Mouse (Mus musculus) midbrain, postnatal 0 days (tissue): Measurements from ENCODE around the gene Crocc2. TPM values are rescaled to one million over a fixed set of nuclear protein-coding genes. Genes with fewer than 3 reads are reported as not detected.

Experiments used
- ATAC-seq: fragments of 200-750 bp; cut with Nextera tagmentation; 2 replicates; pipeline ENCODE4 v1.8.0; 2017; ENCODE audit warnings: moderate number of reproducible peaks, mild to moderate bottlenecking, moderate TSS enrichment, moderate library complexity; ENCODE audit not compliant: low FRiP score
- DNase-seq: peaks from one replicate; pipeline ENCODE4 v3.0.0-alpha.2; 2015; ENCODE audit warnings: low spot score
- H3K27ac ChIP-seq: fragments of 300-500 bp; sonication (generic); 2 replicates; pipeline ENCODE4 v1.5.1; 2014; ENCODE audit warnings: low read depth, mild to moderate bottlenecking, low read length, mixed read lengths
- H3K27me3 ChIP-seq: fragments of 300-500 bp; sonication (generic); 2 replicates; pipeline ENCODE4 v1.6.1; 2014; ENCODE audit warnings: low read length, control low read depth, mixed read lengths; ENCODE audit not compliant: insufficient read depth
- H3K36me3 ChIP-seq: fragments of 300-500 bp; sonication (generic); 2 replicates; pipeline ENCODE4 v1.6.1; 2014; ENCODE audit warnings: low read length, control low read depth, mixed read lengths; ENCODE audit not compliant: insufficient read depth
- H3K4me1 ChIP-seq: fragments of 300-500 bp; sonication (generic); 2 replicates; pipeline ENCODE4 v1.6.1; 2014; ENCODE audit warnings: mild to moderate bottlenecking, control low read depth, antibody characterized with exemption, low read length, mixed read lengths; ENCODE audit not compliant: insufficient read depth
- H3K4me2 ChIP-seq: fragments of 300-500 bp; sonication (generic); 2 replicates; pipeline ENCODE4 v1.6.1; 2014; ENCODE audit warnings: low read depth, mild to moderate bottlenecking, low read length, mixed read lengths; ENCODE audit not compliant: poor library complexity, severe bottlenecking
- H3K4me3 ChIP-seq: fragments of 300-500 bp; sonication (generic); 2 replicates; pipeline ENCODE4 v1.5.1; 2014; ENCODE audit warnings: low read depth, mild to moderate bottlenecking, low read length, moderate library complexity
- H3K9ac ChIP-seq: fragments of 300-500 bp; sonication (generic); replicated peaks from 2 replicates; pipeline ENCODE4 v1.6.1; 2014; ENCODE audit warnings: mild to moderate bottlenecking, low read length, moderate library complexity, mixed read lengths; ENCODE audit not compliant: poor library complexity, severe bottlenecking
- H3K9me3 ChIP-seq: fragments of 300-500 bp; sonication (generic); 2 replicates; pipeline ENCODE4 v1.6.1; 2016; ENCODE audit warnings: low read length, control low read depth
- CTCF ChIP-seq: IDR thresholded peaks from 2 replicates; pipeline ENCODE4 v1.5.1; 2016; ENCODE audit warnings: antibody characterized with exemption, mild to moderate bottlenecking
- WGBS: fragments of 180-500 bp; shearing (Covaris S2); extraction: QIAGEN DNeasy Blood & Tissue Kit; methylation state at CpG from one replicate; pipeline ENCODE4 v1.1.7; 2014; 5-methylcytosine and 5-hydroxymethylcytosine counted together
- polyA plus RNA-seq: library from polyadenylated mRNA; unstranded; fragments of >200 nt; fragmentation: Nextera tagmentation; extraction: Ambion mirVana; gene quantifications from 2 replicates; pipeline ENCODE4 v1.2.1, GENCODE M21; 2015
- total RNA-seq: library from RNA; depleted of rRNA; stranded (reverse); fragments of >200 nt; gene quantifications from 2 replicates; pipeline ENCODE4 v1.2.3, GENCODE M21; 2014

Gene Crocc2
- total and polyA plus RNA-seq, 2 experiments from 2014 or later = 0.84 to 1.4 TPM

DNA sequence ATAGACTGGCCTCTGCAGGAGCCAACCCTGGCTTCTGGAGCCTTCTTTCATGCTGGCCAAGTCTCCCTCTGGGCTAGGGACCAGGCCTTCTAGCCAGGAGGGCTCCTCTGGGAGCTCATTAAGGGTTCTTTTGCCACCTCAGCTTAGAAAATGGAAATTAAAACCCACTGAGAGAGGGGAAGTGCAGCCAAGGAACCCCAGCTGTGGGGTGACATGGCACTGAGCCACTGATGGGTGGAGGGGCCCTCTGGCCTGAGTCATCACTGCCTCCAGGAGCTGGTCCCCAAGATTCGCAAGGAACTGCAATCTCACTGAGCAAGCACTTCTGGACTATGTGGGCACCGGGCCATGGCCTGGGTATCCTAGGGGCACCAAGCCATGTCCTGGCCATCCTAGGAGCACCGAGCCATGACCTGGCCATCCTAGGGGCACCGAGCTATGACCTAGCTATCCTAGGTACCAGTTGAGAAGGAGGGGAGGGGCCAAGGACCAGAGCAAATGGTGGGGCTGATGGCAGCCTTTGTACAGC, 39.1 kb downstream of the Crocc2 start:
- TF ChIP-seq CTCF = no peak
- Histone ChIP-seq H3K4me2 (no peak overlapping the region), H3K27me3 (no peaks in the 10 kb centered on the region), H3K4me3 (no peak overlapping the region), H3K4me1 (no peaks in the 10 kb centered on the region), H3K9me3 (no peaks in the 10 kb centered on the region), H3K36me3 (no peaks in the 10 kb centered on the region), H3K27ac (no peak overlapping the region), H3K9ac (no peak overlapping the region)
- 91% methylated on average over 4 of the region's 4 CpGs for WGBS
- ATAC-seq (no peak), DNase-seq (no peak)

DNA sequence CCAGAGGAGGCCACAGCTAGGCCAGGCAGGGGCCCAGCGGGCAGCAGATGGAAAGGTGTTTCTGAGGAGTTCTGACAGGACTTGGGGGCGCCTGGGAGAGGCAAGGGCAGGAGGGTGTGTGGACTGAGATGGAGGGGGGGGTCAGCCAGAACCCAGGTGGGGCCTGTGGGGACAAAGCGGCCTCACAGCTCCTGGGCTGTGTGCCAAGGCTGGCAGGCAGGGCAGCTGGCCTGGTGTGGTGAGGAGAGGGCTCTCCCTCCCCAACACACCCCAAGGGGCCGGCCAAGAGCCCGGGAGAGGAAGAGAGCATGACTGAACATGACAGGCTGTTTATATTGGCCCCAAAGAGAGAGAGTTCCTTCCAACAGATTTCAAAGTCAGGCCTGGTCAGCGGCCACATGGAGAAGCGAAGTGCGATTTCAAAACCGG, 41.7 kb downstream of the Crocc2 start:
- DNase-seq = peak; percentile 88
- Histone ChIP-seq H3K27ac (no peak overlapping the region), H3K36me3 (no peaks in the 10 kb centered on the region), H3K9ac (no peak overlapping the region), H3K9me3 (no peaks in the 10 kb centered on the region), H3K4me3 (no peak overlapping the region), H3K4me2 (no peak overlapping the region), H3K27me3 (no peaks in the 10 kb centered on the region), H3K4me1 (no peaks in the 10 kb centered on the region; the same call in 1 of the 2 replicates)
- peak; percentile 61 for ATAC-seq
- no peak for TF ChIP-seq CTCF
- WGBS = 35% methylated on average over 9 of the region's 9 CpGs

DNA sequence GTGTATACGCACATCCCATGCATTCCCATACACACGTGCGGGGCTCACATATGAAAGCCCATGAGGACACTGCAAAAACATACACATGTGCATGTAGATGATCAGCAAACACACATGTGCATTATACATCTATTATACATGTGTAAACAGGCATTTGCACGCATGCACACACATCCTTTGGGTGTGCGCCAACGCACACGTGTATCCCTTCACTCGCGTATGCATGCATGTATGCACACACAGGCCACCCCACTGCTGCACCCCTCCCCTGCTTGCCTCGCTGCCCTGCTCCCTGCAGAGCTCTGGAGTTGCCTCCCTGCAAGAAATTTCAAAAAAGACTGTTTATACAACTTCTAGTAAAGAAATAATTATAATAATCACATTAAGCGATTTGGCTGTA, 42.5 kb downstream of the Crocc2 start:
- no peak for TF ChIP-seq CTCF
- ATAC-seq = no peak
- no peaks in the 10 kb centered on the region for H3K9me3 ChIP-seq
- H3K36me3 ChIP-seq = no peaks in the 10 kb centered on the region
- H3K4me2 ChIP-seq = no peak overlapping the region
- no peaks in the 10 kb centered on the region; the same call in 1 of the 2 replicates for H3K4me1 ChIP-seq
- no peaks in the 10 kb centered on the region for H3K27me3 ChIP-seq
- no peak for DNase-seq
- H3K9ac ChIP-seq = no peak overlapping the region
- WGBS = 77% methylated on average over 11 of the region's 11 CpGs
- H3K27ac ChIP-seq = no peak overlapping the region
- no peak overlapping the region for H3K4me3 ChIP-seq

DNA sequence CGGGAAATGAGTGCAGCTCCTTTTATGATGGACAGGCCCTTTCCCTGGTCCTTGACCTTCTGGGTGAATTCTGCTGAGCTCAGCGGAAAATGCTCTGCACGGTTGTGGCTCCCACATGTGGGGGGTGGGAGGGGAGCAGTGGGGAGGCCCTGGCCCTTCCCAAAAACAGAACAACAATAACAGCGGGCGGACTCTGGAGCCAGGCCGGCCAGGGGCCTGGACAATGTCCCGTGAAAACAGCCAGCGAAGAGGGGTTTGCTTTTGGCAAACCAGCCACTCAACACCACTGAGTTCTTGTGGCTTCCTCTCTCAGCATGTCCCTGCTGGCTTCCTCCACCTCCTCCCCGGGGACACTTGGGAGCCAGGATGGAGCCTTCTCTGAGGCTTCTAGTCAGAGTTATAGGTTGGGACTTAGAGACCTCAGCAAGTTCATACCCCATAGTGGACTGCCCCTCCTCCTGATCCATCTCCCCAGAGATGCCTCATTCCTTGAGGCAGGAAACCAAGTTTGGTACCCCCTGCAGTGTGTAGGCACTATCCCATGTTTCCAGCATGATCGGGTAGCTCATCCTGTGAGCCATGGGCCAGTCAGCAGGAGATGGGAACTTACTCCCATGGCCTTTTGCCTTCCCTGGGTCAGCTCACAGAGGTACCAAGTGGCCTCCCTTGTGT, 43.2 kb downstream of the Crocc2 start:
- Histone ChIP-seq H3K4me2 (no peak overlapping the region), H3K4me3 (no peak overlapping the region), H3K27me3 (no peaks in the 10 kb centered on the region), H3K9ac (no peak overlapping the region), H3K27ac (no peak overlapping the region), H3K9me3 (no peaks in the 10 kb centered on the region), H3K4me1 (no peaks in the 10 kb centered on the region; the same call in 1 of the 2 replicates), H3K36me3 (no peaks in the 10 kb centered on the region)
- no peak for TF ChIP-seq CTCF
- no peak for ATAC-seq
- no peak for DNase-seq
- 42% methylated on average over 10 of the region's 10 CpGs for WGBS

DNA sequence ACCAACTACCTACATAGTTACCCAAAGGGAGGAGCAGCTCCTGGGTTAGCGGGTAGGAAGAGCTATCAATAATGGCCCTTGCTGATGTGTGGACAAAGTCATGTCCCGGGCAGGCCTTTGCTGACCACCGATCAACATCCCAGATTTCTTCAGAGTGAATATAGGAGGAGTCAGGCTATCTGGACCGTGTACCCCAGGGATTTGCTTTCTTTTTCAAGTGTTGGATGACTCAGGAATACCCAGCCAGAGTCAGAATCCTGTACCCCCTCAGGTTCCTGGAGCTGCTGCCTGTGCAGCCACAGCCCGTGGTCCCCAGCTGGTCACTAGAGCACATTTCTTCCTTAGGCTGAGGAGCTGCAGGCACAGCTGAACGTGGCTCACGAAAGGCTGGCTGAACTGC, 43.9 kb downstream of the Crocc2 start:
- no peaks in the 10 kb centered on the region for H3K27me3 ChIP-seq
- H3K4me3 ChIP-seq = no peak overlapping the region
- ATAC-seq (no peak), DNase-seq (no peak)
- no peak overlapping the region for H3K27ac ChIP-seq
- TF ChIP-seq CTCF = no peak
- H3K9me3 ChIP-seq = no peaks in the 10 kb centered on the region
- H3K4me1 ChIP-seq = no peaks in the 10 kb centered on the region; the same call in 1 of the 2 replicates
- WGBS = 79% methylated on average over 7 of the region's 7 CpGs
- no peaks in the 10 kb centered on the region for H3K36me3 ChIP-seq
- no peak overlapping the region for H3K9ac ChIP-seq
- H3K4me2 ChIP-seq = no peak overlapping the region

DNA sequence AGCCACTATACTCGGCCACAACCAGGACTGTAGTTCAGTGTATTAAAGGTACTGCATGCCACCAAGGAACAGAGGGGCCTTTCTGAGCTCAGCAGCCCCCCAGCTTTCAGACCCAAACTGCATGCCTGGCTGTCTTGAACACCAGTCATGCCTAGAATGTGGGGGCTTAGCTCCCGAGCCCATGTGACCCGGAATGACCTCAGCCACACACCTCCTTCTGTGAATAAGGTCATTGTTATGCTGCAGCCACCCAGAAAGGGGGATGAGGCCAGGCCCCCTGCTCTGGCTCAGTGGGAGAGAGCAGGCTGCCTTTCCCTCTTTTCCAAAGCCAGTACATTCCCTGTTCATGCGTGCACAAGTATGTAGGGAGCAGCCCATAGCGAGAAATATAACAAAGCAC, 46.1 kb downstream of the Crocc2 start:
- Histone ChIP-seq H3K4me3 (no peak overlapping the region), H3K4me2 (no peak overlapping the region), H3K27ac (no peak overlapping the region), H3K9ac (no peak overlapping the region), H3K9me3 (no peaks in the 10 kb centered on the region), H3K27me3 (no peaks in the 10 kb centered on the region), H3K36me3 (no peaks in the 10 kb centered on the region), H3K4me1 (no peaks in the 10 kb centered on the region; the same call in 1 of the 2 replicates)
- ATAC-seq (no peak), DNase-seq (no peak)
- 31% methylated on average over 5 of the region's 5 CpGs for WGBS
- TF ChIP-seq CTCF = no peak
